Mouse (Mus musculus) spleen, postnatal 10 days (tissue): Measurements from ENCODE around the gene Ifnlr1.

Experiments
- DNase-seq, 2 experiments: peaks; one replicate each; pipeline ENCODE4 v3.0.0; 2021 to 2022; ENCODE audit warnings: low spot score in 2 of 2

Ifnlr1 gene

DNA sequence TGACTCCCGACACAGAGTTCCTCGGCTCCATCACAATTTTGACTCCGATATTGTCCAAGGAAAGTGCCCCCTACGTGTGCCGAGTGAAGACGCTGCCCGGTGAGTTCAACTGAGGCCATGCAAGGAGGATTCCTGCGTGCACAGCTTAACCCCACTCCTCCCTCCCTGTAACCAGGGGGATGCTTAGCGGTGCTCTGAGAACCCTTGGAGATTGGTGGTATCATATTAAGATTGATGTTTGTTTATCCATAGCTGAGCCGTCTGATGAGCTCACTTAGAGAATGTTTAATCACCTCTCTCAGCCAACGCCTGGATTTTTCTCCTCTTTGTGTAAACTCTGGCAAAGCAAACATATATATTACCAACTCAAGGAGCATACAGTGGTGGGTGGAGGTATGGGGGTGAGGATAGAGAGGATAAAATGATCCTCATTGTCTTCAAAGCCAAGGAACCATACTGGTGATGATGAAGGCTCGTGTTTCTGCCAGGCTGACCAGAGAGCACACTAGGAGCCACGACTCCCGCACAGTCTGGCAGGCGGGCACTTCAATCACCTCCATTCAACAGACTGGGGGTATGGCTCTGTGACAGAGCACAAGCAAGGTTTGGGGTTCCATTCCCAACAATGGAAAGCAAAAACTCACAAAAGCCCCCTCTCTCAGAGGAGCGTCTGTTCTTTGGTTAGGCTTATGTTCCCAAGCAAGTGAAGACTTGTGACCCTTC is 58.8 kb downstream of the Ifnlr1 start:
- DNase-seq, result no peak

DNA sequence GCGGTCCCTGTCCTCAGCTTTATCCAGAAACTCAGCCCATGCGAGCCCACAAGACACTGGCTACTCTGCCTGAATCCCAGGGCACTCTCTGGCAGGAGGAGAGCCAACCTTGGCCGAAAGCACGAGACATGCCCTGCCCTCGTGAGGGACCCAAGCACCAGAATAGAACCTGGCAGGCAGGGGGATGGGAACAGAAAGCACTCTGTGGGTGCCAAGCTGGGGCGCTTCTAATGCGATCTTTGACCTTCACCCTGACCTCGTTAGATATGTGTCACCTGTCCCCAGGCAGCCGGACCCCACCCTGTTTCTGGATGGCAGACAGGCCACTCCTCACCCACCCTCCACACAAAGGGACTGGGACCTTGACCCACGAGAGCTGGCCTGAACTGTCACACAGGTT is 59.5 kb downstream of the Ifnlr1 start:
- no peak for DNase-seq

DNA sequence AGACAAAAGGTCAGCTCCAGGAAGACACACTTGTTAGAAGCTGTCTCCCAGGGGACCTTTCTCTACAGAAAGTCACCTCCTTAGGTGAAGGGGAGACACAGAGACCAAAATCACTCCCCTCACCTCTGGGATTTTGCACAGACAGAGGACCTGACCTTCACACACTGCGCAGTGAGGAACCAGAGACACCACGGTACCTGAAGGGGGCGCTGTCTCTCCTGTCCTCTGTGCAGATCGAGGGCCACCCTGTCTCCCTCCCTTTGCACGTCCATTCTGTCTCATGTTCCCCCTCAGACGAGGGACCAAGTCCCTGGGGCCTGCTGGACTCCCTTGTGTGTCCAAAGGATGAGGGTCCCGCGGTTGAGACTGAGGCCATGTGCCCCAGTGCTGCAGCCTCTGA is 64.8 kb downstream of the Ifnlr1 start:
- DNase-seq, result peak in 1 of 2 experiments; percentile 36

GRCm38 (mm10) chr4:135752106-135752778 is 66.2 kb downstream of the Ifnlr1 start:
- no peak for DNase-seq

DNA sequence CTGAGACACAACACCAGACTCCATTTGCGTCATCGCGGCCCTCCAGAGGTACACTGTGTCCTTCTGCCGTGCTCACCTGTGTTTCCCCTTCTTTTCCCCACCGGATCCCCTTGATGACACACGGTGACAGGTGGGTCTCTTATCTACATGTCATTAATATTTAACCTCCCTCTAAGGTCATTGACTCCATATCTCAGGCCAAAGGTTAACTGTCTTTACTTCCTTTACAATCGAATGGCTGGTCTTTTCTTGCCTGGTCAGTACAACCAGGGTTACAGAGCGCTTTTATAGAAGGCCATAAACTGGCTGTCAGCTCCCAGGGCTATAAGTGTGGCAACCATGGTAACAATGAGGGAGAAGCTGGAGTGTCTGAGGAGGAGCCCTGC is 66.7 kb downstream of the Ifnlr1 start:
- no peak for DNase-seq
